Mouse (Mus musculus): ENCODE results near the gene Ptgir. TPM values are rescaled to one million over a fixed set of nuclear protein-coding genes. Genes with fewer than 3 reads are reported as not detected.
A peak's percentile ranks its signal among the peaks of the same experiment; 100 is the strongest.

Gene Ptgir
- polyA plus RNA-seq, 1 experiment, result 0.08 TPM

- TF ChIP-seq CTCF (IDR thresholded peaks at IDR 0.05; ENCODE audit: extremely low read depth, insufficient read depth, low read length), result no peak
- no peak for TF ChIP-seq POLR2A (IDR thresholded peaks at IDR 0.05; ENCODE audit: extremely low read depth, insufficient read depth, low read length)
- H3K4me1 ChIP-seq (ENCODE audit: control insufficient read depth, insufficient read depth, low read length), result no peaks in the 10 kb centered on the region; the same call in 1 of the 2 replicates
- peak within 1 kb of the TSS; percentile 99 for H3K4me3 ChIP-seq (ENCODE audit: insufficient read depth, low read length)
- H3K27ac ChIP-seq (ENCODE audit: insufficient read depth, low read length), result peak within 1 kb of the TSS; percentile 69
Measured at GRCm38 (mm10) chr7:16875310-16875325, 31.2 kb upstream of the Ptgir start, which contains the start of gene Dact3. Gene Dact3, plus strand, starts transcription at chr7:16875317.

- peak overlapping the region; percentile 99 for H3K4me3 ChIP-seq (ENCODE audit: insufficient read depth, low read length)
- TF ChIP-seq CTCF (IDR thresholded peaks at IDR 0.05; ENCODE audit: extremely low read depth, insufficient read depth, low read length) (no peak), POLR2A (IDR thresholded peaks at IDR 0.05; ENCODE audit: extremely low read depth, insufficient read depth, low read length) (no peak)
- peak overlapping the region; percentile 52 for H3K27ac ChIP-seq (ENCODE audit: insufficient read depth, low read length)
- H3K4me1 ChIP-seq (ENCODE audit: control insufficient read depth, insufficient read depth, low read length), result no peaks in the 10 kb centered on the region; the same call in 1 of the 2 replicates
Measured at GRCm38 (mm10) chr7:16875326-16875725, 31.0 kb upstream of the Ptgir start.

- Histone ChIP-seq H3K27ac (ENCODE audit: insufficient read depth, low read length) (no peak overlapping the region), H3K4me1 (ENCODE audit: control insufficient read depth, insufficient read depth, low read length) (no peaks in the 10 kb centered on the region; the same call in 1 of the 2 replicates), H3K4me3 (ENCODE audit: insufficient read depth, low read length) (peak overlapping the region; percentile 99)
- TF ChIP-seq POLR2A (IDR thresholded peaks at IDR 0.05; ENCODE audit: extremely low read depth, insufficient read depth, low read length), result no peak
- TF ChIP-seq CTCF (IDR thresholded peaks at IDR 0.05; ENCODE audit: extremely low read depth, insufficient read depth, low read length), result no peak
Measured at GRCm38 (mm10) chr7:16876006-16876405, 30.3 kb upstream of the Ptgir start.

GRCm38 (mm10) chr7:16876608-16877007 is 29.7 kb upstream of the Ptgir start:
- Histone ChIP-seq H3K27ac (ENCODE audit: insufficient read depth, low read length) (no peak overlapping the region), H3K4me3 (ENCODE audit: insufficient read depth, low read length) (peak overlapping the region; percentile 99), H3K4me1 (ENCODE audit: control insufficient read depth, insufficient read depth, low read length) (no peaks in the 10 kb centered on the region; the same call in 1 of the 2 replicates)
- no peak for TF ChIP-seq CTCF (IDR thresholded peaks at IDR 0.05; ENCODE audit: extremely low read depth, insufficient read depth, low read length)
- TF ChIP-seq POLR2A (IDR thresholded peaks at IDR 0.05; ENCODE audit: extremely low read depth, insufficient read depth, low read length), result no peak

- Histone ChIP-seq H3K4me1 (ENCODE audit: control insufficient read depth, insufficient read depth, low read length) (no peaks in the 10 kb centered on the region; the same call in 1 of the 2 replicates), H3K27ac (ENCODE audit: insufficient read depth, low read length) (no peak overlapping the region), H3K4me3 (ENCODE audit: insufficient read depth, low read length) (no peak overlapping the region)
- TF ChIP-seq POLR2A (IDR thresholded peaks at IDR 0.05; ENCODE audit: extremely low read depth, insufficient read depth, low read length), result no peak
- no peak for TF ChIP-seq CTCF (IDR thresholded peaks at IDR 0.05; ENCODE audit: extremely low read depth, insufficient read depth, low read length)
Measured at GRCm38 (mm10) chr7:16877717-16878116, 28.6 kb upstream of the Ptgir start.

- Histone ChIP-seq H3K4me3 (ENCODE audit: insufficient read depth, low read length) (no peak overlapping the region), H3K27ac (ENCODE audit: insufficient read depth, low read length) (peak overlapping the region; percentile 28), H3K4me1 (ENCODE audit: control insufficient read depth, insufficient read depth, low read length) (no peaks in the 10 kb centered on the region; the same call in 1 of the 2 replicates)
- TF ChIP-seq POLR2A (IDR thresholded peaks at IDR 0.05; ENCODE audit: extremely low read depth, insufficient read depth, low read length), result no peak
- TF ChIP-seq CTCF (IDR thresholded peaks at IDR 0.05; ENCODE audit: extremely low read depth, insufficient read depth, low read length), result no peak
Measured at GRCm38 (mm10) chr7:16879796-16880547, 26.3 kb upstream of the Ptgir start.

GRCm38 (mm10) chr7:16880615-16881014 is 25.7 kb upstream of the Ptgir start:
- TF ChIP-seq CTCF (IDR thresholded peaks at IDR 0.05; ENCODE audit: extremely low read depth, insufficient read depth, low read length) (no peak), POLR2A (IDR thresholded peaks at IDR 0.05; ENCODE audit: extremely low read depth, insufficient read depth, low read length) (no peak)
- Histone ChIP-seq H3K4me1 (ENCODE audit: control insufficient read depth, insufficient read depth, low read length) (no peaks in the 10 kb centered on the region; the same call in 1 of the 2 replicates), H3K4me3 (ENCODE audit: insufficient read depth, low read length) (no peak overlapping the region), H3K27ac (ENCODE audit: insufficient read depth, low read length) (no peak overlapping the region; the same call in 1 of the 2 replicates)

- TF ChIP-seq CTCF (IDR thresholded peaks at IDR 0.05; ENCODE audit: extremely low read depth, insufficient read depth, low read length), result no peak
- no peak for TF ChIP-seq POLR2A (IDR thresholded peaks at IDR 0.05; ENCODE audit: extremely low read depth, insufficient read depth, low read length)
- Histone ChIP-seq H3K27ac (ENCODE audit: insufficient read depth, low read length) (no peak overlapping the region), H3K4me1 (ENCODE audit: control insufficient read depth, insufficient read depth, low read length) (no peaks in the 10 kb centered on the region), H3K4me3 (ENCODE audit: insufficient read depth, low read length) (no peak overlapping the region)
Measured at GRCm38 (mm10) chr7:16883162-16883561, 23.1 kb upstream of the Ptgir start.

GRCm38 (mm10) chr7:16884334-16884733 is 22.0 kb upstream of the Ptgir start:
- TF ChIP-seq POLR2A (IDR thresholded peaks at IDR 0.05; ENCODE audit: extremely low read depth, insufficient read depth, low read length) (no peak), CTCF (IDR thresholded peaks at IDR 0.05; ENCODE audit: extremely low read depth, insufficient read depth, low read length) (no peak)
- H3K27ac ChIP-seq (ENCODE audit: insufficient read depth, low read length), result no peak overlapping the region
- no peak overlapping the region for H3K4me3 ChIP-seq (ENCODE audit: insufficient read depth, low read length)
- no peaks in the 10 kb centered on the region for H3K4me1 ChIP-seq (ENCODE audit: control insufficient read depth, insufficient read depth, low read length)

- TF ChIP-seq CTCF (IDR thresholded peaks at IDR 0.05; ENCODE audit: extremely low read depth, insufficient read depth, low read length) (no peak), POLR2A (IDR thresholded peaks at IDR 0.05; ENCODE audit: extremely low read depth, insufficient read depth, low read length) (no peak)
- Histone ChIP-seq H3K4me1 (ENCODE audit: control insufficient read depth, insufficient read depth, low read length) (no peaks in the 10 kb centered on the region), H3K27ac (ENCODE audit: insufficient read depth, low read length) (no peak overlapping the region), H3K4me3 (ENCODE audit: insufficient read depth, low read length) (no peak overlapping the region)
Measured at GRCm38 (mm10) chr7:16885271-16885776, 21.0 kb upstream of the Ptgir start.

All from cortical plate, adult 2 months (tissue).